Comparison of ENCODE assay signal across 16 mouse cellular contexts in the genomic region with DNA sequence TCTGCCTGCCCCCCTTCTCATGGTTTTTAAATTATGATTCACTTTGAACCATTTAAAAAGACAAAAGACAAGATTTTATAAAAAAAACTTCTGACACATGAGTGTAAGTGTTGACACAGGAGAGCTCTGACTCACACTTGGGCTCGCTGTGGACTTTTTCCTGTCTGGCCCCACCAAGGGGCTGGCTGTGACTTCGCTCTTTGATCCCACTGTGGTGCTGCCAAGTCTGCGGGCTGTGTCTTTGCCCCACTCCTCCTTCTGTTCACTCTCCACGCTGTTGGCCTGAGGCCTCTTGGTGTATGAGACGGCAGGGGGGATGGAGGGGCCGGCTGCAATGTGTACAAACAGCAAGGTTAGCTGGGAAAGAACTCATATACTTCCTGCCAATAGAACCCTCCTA. TPM values are rescaled to one million over a fixed set of nuclear protein-coding genes. Genes with fewer than 3 reads are reported as not detected.
DNase-seq lines count a peak whose midpoint lies in the region; ATAC-seq and TF ChIP-seq lines count a peak whose summit lies in the region.
"Had no signal": no experiment of that assay in that cellular context is flagged by ENCODE, and none has a peak within 500 bp of the region (broad histone marks: within the 10 kb centered on the region; RNA-seq: fewer than 3 reads in every experiment).

No protein-coding gene starts in this region.

- no peak overlapping the region for H3K4me2 ChIP-seq in forebrain, embryonic 14.5 days (ENCODE audit: low read length)
- H3K4me2 ChIP-seq in forebrain, embryonic 12.5 days, result no peak overlapping the region
- H3K4me2 ChIP-seq in kidney, embryonic 14.5 days (replicated peaks; ENCODE audit: low read depth, low read length), result no peak overlapping the region
- H3K4me2 ChIP-seq in midbrain, postnatal 0 days (ENCODE audit: low read depth, low read length, poor library complexity, severe bottlenecking), result no peak overlapping the region
- no peak overlapping the region for H3K4me2 ChIP-seq in midbrain, embryonic 14.5 days (ENCODE audit: low read length)
- H3K4me2 ChIP-seq in stomach, postnatal 0 days (replicated peaks; ENCODE audit: low read depth), result no peak overlapping the region

- no peak overlapping the region for H3K4me3 ChIP-seq in forebrain, embryonic 14.5 days (ENCODE audit: low read depth, low read length)
- H3K4me3 ChIP-seq in forebrain, embryonic 12.5 days (replicated peaks), result no peak overlapping the region
- H3K4me3 ChIP-seq in kidney, embryonic 14.5 days (ENCODE audit: low read length), result no peak overlapping the region
- H3K4me3 ChIP-seq in midbrain, postnatal 0 days (ENCODE audit: low read depth, low read length), result no peak overlapping the region
- no peak overlapping the region for H3K4me3 ChIP-seq in midbrain, embryonic 14.5 days (replicated peaks; ENCODE audit: low read depth, low read length)
- H3K4me3 ChIP-seq in stomach, postnatal 0 days (ENCODE audit: low read depth, low read length), result no peak overlapping the region

- no peak for TF ChIP-seq CTCF in midbrain, postnatal 0 days (IDR thresholded peaks at IDR 0.05)
- no peak for TF ChIP-seq CTCF in stomach, postnatal 0 days (IDR thresholded peaks at IDR 0.05; ENCODE audit: low read depth)

- H3K36me3 ChIP-seq in forebrain, embryonic 14.5 days (ENCODE audit: control insufficient read depth, insufficient read depth, low read length), result peaks cover 79% of the 10 kb centered on the region
- H3K36me3 ChIP-seq in forebrain, embryonic 12.5 days (replicated peaks), result peaks cover 73% of the 10 kb centered on the region
- H3K36me3 ChIP-seq in kidney, embryonic 14.5 days (ENCODE audit: control insufficient read depth, insufficient read depth, low read length), result peaks cover 13% of the 10 kb centered on the region
- H3K36me3 ChIP-seq in midbrain, postnatal 0 days (ENCODE audit: insufficient read depth, low read length), result peaks cover 59% of the 10 kb centered on the region
- H3K36me3 ChIP-seq in midbrain, embryonic 14.5 days (ENCODE audit: control insufficient read depth, insufficient read depth, low read length), result peaks cover 89% of the 10 kb centered on the region
- no peaks in the 10 kb centered on the region for H3K36me3 ChIP-seq in stomach, postnatal 0 days (ENCODE audit: control insufficient read depth, insufficient read depth, low read length)
- H3K36me3 ChIP-seq: G1E had no signal

- TF ChIP-seq EP300 in stomach, postnatal 0 days (optimal IDR thresholded peaks at IDR 0.05), result no peak

- WGBS in forebrain, embryonic 14.5 days, result 75% methylated on average over 6 of the region's 6 CpGs
- WGBS in forebrain, embryonic 12.5 days, result 86% methylated on average over 6 of the region's 6 CpGs
- 72% methylated on average over 6 of the region's 6 CpGs for WGBS in kidney, embryonic 14.5 days
- 55% methylated on average over 6 of the region's 6 CpGs for WGBS in midbrain, postnatal 0 days
- WGBS in midbrain, embryonic 14.5 days, result 77% methylated on average over 6 of the region's 6 CpGs
- 46% methylated on average over 6 of the region's 6 CpGs for WGBS in stomach, postnatal 0 days

- H3K9ac ChIP-seq in forebrain, embryonic 14.5 days (ENCODE audit: low read length), result no peak overlapping the region
- no peak overlapping the region for H3K9ac ChIP-seq in forebrain, embryonic 12.5 days
- no peak overlapping the region for H3K9ac ChIP-seq in kidney, embryonic 14.5 days (ENCODE audit: low read depth, low read length)
- no peak overlapping the region for H3K9ac ChIP-seq in midbrain, postnatal 0 days (replicated peaks; ENCODE audit: low read length, poor library complexity, severe bottlenecking)
- H3K9ac ChIP-seq in midbrain, embryonic 14.5 days (replicated peaks; ENCODE audit: low read length), result no peak overlapping the region
- no peak overlapping the region for H3K9ac ChIP-seq in stomach, postnatal 0 days (ENCODE audit: low read length)

- DNase-seq in forebrain, embryonic 14.5 days (ENCODE audit: low spot score), result no peak
- DNase-seq in kidney, adult 11 months, result peak; percentile 66
- peak; percentile 35 for DNase-seq in midbrain, postnatal 0 days (ENCODE audit: low spot score)
- no peak for DNase-seq in midbrain, embryonic 14.5 days
- peak; percentile 72 for DNase-seq in stomach, postnatal 0 days (ENCODE audit: low spot score)
- no peak for DNase-seq in thymus, postnatal 14 days
- DNase-seq: cerebellum, adult 9-10 months; gastrocnemius, postnatal 25 days; right cerebral cortex, postnatal 25 days; thymus, postnatal 36 days had no signal

- peak; percentile 26; the same call in 1 of the 2 replicates for ATAC-seq in forebrain, embryonic 14.5 days
- ATAC-seq in forebrain, embryonic 12.5 days (ENCODE audit: low FRiP score), result no peak
- ATAC-seq in kidney, embryonic 14.5 days (ENCODE audit: low FRiP score, low TSS enrichment), result no peak
- no peak for ATAC-seq in midbrain, postnatal 0 days (ENCODE audit: low FRiP score)
- ATAC-seq in midbrain, embryonic 14.5 days (ENCODE audit: low FRiP score, low TSS enrichment), result no peak
- ATAC-seq in stomach, postnatal 0 days (ENCODE audit: low FRiP score, low TSS enrichment), result peak; percentile 90

- no peak overlapping the region for H3K27ac ChIP-seq in forebrain, embryonic 14.5 days (ENCODE audit: low read depth, low read length)
- no peak overlapping the region for H3K27ac ChIP-seq in forebrain, embryonic 12.5 days
- H3K27ac ChIP-seq in kidney, embryonic 14.5 days (ENCODE audit: low read depth, low read length), result no peak overlapping the region
- no peak overlapping the region for H3K27ac ChIP-seq in midbrain, postnatal 0 days (ENCODE audit: low read depth, low read length)
- no peak overlapping the region for H3K27ac ChIP-seq in midbrain, embryonic 14.5 days (replicated peaks; ENCODE audit: low read depth, low read length)
- no peak overlapping the region for H3K27ac ChIP-seq in stomach, postnatal 0 days (replicated peaks)
- H3K27ac ChIP-seq: kidney, postnatal 0 days had no signal

- H3K9me3 ChIP-seq in forebrain, embryonic 14.5 days (replicated peaks; ENCODE audit: control insufficient read depth, low read length), result no peaks in the 10 kb centered on the region
- no peaks in the 10 kb centered on the region for H3K9me3 ChIP-seq in forebrain, embryonic 12.5 days
- no peaks in the 10 kb centered on the region for H3K9me3 ChIP-seq in kidney, embryonic 14.5 days (ENCODE audit: control insufficient read depth, low read length)
- no peaks in the 10 kb centered on the region for H3K9me3 ChIP-seq in midbrain, postnatal 0 days (ENCODE audit: low read length)
- no peaks in the 10 kb centered on the region for H3K9me3 ChIP-seq in midbrain, embryonic 14.5 days (ENCODE audit: control insufficient read depth, low read length)
- H3K9me3 ChIP-seq in stomach, postnatal 0 days (ENCODE audit: control insufficient read depth, low read length), result no peaks in the 10 kb centered on the region
- H3K9me3 ChIP-seq: G1E had no signal

- no peaks in the 10 kb centered on the region for H3K27me3 ChIP-seq in forebrain, embryonic 14.5 days (replicated peaks; ENCODE audit: control insufficient read depth, insufficient read depth, low read length)
- no peaks in the 10 kb centered on the region for H3K27me3 ChIP-seq in forebrain, embryonic 12.5 days
- no peaks in the 10 kb centered on the region for H3K27me3 ChIP-seq in kidney, embryonic 14.5 days (ENCODE audit: control insufficient read depth, insufficient read depth, low read length)
- H3K27me3 ChIP-seq in midbrain, postnatal 0 days (ENCODE audit: insufficient read depth, low read length), result no peaks in the 10 kb centered on the region
- H3K27me3 ChIP-seq in midbrain, embryonic 14.5 days (ENCODE audit: control insufficient read depth, insufficient read depth, low read length), result no peaks in the 10 kb centered on the region
- no peaks in the 10 kb centered on the region for H3K27me3 ChIP-seq in stomach, postnatal 0 days (ENCODE audit: control insufficient read depth, insufficient read depth, low read length)

- H3K4me1 ChIP-seq in forebrain, embryonic 14.5 days (ENCODE audit: control insufficient read depth, insufficient read depth, low read length), result peaks cover 5% of the 10 kb centered on the region
- H3K4me1 ChIP-seq in forebrain, embryonic 12.5 days, result 0 out of 2 replicates have a peak, but pooled peaks cover 2% of the 10 kb centered on the region
- no peaks in the 10 kb centered on the region for H3K4me1 ChIP-seq in kidney, embryonic 14.5 days (ENCODE audit: control insufficient read depth, insufficient read depth, low read length)
- no peaks in the 10 kb centered on the region for H3K4me1 ChIP-seq in midbrain, postnatal 0 days (ENCODE audit: insufficient read depth, low read length)
- no peaks in the 10 kb centered on the region for H3K4me1 ChIP-seq in midbrain, embryonic 14.5 days (ENCODE audit: control insufficient read depth, insufficient read depth, low read length)
- H3K4me1 ChIP-seq in stomach, postnatal 0 days (replicated peaks; ENCODE audit: control insufficient read depth, insufficient read depth), result no peaks in the 10 kb centered on the region

RNA-seq across cellular contexts. Expression of gene C130074G19Rik, which starts 28.8 kb away (rescaled TPM):
- polyA plus RNA-seq in forebrain, embryonic 14.5 days (2014; fragmentation: Nextera tagmentation; extraction: Ambion mirVana), result 0.90 and 1.3 TPM in 2 replicates
- polyA plus RNA-seq in forebrain, embryonic 12.5 days (2016; fragmentation: Nextera tagmentation; extraction: Ambion mirVana), result 0.74 and 0.91 TPM in 2 replicates
- polyA plus RNA-seq in kidney, embryonic 14.5 days (2014; fragmentation: Nextera tagmentation; extraction: Ambion mirVana), result 2.2 and 2.3 TPM in 2 replicates
- total RNA-seq in midbrain, postnatal 0 days (2014; rRNA removed), result 6.6 and 7.1 TPM in 2 replicates
- polyA plus RNA-seq in midbrain, postnatal 0 days (2015; fragmentation: Nextera tagmentation; extraction: Ambion mirVana), result 0.55 and 0.85 TPM in 2 replicates
- 0.40 and 1.1 TPM in 2 replicates for polyA plus RNA-seq in midbrain, embryonic 14.5 days (2014; fragmentation: Nextera tagmentation; extraction: Ambion mirVana)
- 1.9 TPM in 2 replicates for polyA plus RNA-seq in stomach, postnatal 0 days (2015; fragmentation: Nextera tagmentation; extraction: Ambion mirVana)
- total RNA-seq: G1E; megakaryocyte, adult 5-6 weeks had no signal
- polyA plus RNA-seq: C2C12, G1E had no signal

Comparison
In these comparisons a context has a peak if more than half of its experiments do, and no peak if none do; other contexts are left out.
1. ATAC-seq: peak in forebrain, embryonic 14.5 days (single experiment) and stomach, postnatal 0 days (single experiment); none in forebrain, embryonic 12.5 days (single experiment), kidney, embryonic 14.5 days (single experiment), midbrain, postnatal 0 days (single experiment) and midbrain, embryonic 14.5 days (single experiment).
2. DNase-seq: peak in kidney, adult 11 months (single experiment), midbrain, postnatal 0 days (single experiment) and stomach, postnatal 0 days (single experiment); none in forebrain, embryonic 14.5 days (single experiment), midbrain, embryonic 14.5 days (single experiment) and thymus, postnatal 14 days (single experiment).